Mouse (Mus musculus) gastrocnemius, postnatal 14 days (tissue): ENCODE data around the gene Pard3. TPM values are rescaled to one million over a fixed set of nuclear protein-coding genes. Genes with fewer than 3 reads are reported as not detected.

Experiments
- DNase-seq: peaks from one replicate; pipeline ENCODE4 v3.0.0; 2021; ENCODE audit warnings: mixed read lengths
- intact Hi-C: fragments of 180-260 bp; cut with DNase I; formaldehyde crosslinking; loops from one replicate; pipeline ENCODE4 v1.15.1; 2025; ENCODE audit warnings: low total_unique reads
- total RNA-seq, 2 experiments: library from RNA; stranded (reverse); gene quantifications; 2 replicates each; pipeline ENCODE4 v1.2.3; 2021

Gene Pard3
- total RNA-seq, 2 experiments from 2014 or later = 23.9 to 25.7 TPM

DNA sequence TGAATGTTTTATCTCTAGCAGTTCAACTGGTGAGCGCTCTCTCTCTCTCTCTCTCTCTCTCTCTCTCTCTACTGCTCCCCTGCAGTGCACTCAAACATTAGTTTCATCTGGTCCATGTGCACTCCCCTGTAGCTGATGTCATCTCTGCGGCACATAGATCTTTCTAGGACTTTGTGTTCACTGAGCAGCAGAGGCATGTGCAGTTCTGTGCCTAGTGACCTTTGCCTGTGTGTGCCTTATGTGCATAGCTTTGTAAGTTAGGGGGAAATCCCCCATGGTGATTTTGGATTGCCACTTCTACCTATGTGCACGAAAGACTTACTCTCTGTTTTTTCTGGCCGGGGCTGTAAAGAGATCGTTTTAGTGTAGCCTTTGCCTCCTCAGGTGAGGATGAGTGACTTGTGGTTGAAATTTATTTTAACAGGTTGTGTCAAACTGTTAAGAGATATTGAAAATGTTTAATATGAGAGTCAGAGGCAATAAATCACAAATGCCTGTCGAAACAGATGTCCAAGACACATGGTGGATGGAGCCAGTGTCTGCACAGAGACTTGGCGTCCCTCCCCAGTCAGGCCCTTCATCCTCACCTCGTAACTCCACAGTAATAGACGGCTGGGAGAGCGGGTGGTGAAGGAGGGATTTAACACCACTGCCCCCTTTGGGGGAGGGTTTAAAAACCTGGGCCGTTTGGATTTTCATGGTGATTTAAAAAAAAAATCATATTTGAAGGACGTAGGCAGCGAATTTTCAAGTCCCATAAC, 133.0 kb downstream of the Pard3 start:
- no peak for DNase-seq
- intact Hi-C loops = loop anchor here (10.0 kb wide), 2 partner anchors 398 to 1298 kb away; no protein-coding TSS in a partner anchor

- intact Hi-C loops = no loop called here
- no peak for DNase-seq
These were observed 143.8 kb downstream of the Pard3 start for GRCm38 (mm10) chr8:127207455-127207854.

DNA sequence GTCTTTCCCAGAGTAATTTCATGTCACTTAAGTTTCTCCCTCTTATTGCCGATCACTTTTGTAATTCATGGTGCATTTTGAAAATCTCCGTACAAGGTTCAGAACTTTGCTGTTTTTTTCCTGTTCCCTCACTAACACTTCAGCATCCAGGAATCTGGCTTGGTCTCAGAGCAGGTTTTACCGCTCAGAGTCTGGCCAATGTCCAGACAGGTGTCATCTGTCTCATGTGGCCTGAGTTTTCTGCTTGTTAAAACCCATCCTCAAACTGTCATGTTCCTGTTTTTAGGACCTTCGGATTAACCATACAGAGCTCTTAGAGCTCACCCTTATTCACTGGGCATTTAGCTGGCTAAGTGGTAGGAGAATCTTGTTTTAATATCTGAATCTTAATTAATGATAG, 146.9 kb downstream of the Pard3 start:
- intact Hi-C loops = no loop called here
- DNase-seq = no peak

GRCm38 (mm10) chr8:127214338-127214737, 150.6 kb downstream of the Pard3 start:
- DNase-seq = no peak
- intact Hi-C loops = no loop called here

DNA sequence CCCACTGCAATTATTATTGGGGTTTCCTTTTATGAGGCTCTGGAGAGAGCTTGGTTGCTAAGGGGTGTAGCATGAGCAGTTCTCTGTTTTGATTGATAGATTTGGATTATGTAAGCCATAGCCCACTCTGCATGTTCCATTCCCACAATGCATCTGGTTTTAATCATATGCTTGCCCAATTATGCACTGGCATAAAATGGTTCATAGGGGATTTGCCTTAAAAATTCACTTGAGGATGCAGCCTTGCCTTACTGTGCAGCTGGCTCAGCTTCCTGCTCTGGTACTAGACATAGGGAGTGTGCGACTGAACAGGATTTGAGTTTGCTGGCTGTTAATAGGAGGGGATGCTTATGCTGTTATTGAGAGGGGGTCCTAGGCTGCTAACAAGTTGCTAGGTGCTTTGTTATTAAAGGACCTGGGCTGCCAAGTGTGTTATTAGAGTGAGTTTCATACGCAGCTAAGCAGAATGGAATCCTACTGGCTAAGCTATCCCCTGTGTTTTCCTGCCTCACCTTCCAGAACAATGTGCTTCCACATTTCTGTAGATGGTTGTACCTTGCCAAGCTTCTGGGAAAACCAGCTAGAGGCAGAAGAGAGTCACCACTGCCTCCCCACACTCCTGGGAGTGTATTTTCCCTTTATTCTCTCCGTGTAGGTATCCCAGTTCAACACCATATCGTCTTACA, 151.2 kb downstream of the Pard3 start:
- intact Hi-C loops = no loop called here
- no peak for DNase-seq

DNA sequence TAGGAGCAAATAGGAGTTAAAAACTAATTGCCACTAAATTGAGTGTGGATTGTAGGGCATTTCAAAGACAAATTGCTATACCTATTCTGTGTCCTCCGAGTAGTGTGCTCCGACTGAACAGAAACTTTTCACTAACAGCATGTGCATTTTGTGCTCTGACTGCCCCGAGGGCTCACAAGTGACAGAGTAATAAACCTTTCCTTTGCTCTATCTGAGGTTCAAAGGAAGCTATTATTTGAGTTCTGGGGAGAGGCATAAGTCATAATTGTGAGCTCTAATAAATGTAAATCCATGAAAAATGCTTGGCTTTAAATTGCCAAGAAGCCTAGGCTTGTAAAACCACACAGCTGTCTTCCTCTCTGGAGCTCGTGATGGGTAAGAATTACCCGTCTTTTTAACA, 156.5 kb downstream of the Pard3 start:
- intact Hi-C loops = no loop called here
- DNase-seq = no peak

DNA sequence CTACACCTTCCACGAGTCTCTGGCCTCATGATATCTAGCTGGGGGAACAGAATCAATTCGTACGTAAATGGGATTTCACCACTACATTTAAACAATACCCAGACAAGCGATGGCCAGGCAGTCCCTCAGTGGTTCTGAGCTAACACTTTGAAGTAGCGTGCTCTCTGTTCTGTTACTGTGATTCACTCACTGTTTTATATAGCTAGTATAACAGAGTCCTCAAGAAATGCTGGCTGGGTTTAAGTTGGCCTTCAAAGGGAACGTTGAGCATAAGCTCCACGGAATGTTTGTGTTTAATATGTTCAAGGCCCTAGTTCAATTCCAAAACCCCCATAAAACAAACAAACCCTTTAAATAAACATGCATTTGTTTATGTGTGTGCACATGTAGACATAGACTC, 156.9 kb downstream of the Pard3 start:
- DNase-seq = no peak
- intact Hi-C loops = no loop called here

DNA sequence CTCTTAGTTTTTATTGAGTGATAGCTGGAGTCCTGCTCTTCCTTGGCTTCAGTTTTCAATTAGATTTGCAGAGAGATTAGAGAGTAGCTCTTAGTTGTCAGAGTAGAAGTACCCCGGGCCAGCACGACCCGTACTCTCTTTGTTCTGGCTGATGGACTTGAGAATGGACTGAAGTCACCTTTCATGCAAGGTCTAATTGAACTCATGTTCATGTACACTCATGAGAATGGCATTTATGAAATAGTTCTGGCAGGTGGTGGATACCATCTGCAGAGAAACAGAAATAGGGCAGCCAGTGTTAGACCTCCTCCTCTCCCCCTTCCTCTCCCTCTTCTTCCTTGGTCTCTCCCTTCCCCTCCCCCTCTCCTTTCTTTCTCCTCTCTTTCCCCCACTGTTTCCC, 158.7 kb downstream of the Pard3 start:
- no peak for DNase-seq
- intact Hi-C loops = no loop called here

GRCm38 (mm10) chr8:127226996-127227395, 163.3 kb downstream of the Pard3 start:
- no peak for DNase-seq
- intact Hi-C loops = no loop called here

DNA sequence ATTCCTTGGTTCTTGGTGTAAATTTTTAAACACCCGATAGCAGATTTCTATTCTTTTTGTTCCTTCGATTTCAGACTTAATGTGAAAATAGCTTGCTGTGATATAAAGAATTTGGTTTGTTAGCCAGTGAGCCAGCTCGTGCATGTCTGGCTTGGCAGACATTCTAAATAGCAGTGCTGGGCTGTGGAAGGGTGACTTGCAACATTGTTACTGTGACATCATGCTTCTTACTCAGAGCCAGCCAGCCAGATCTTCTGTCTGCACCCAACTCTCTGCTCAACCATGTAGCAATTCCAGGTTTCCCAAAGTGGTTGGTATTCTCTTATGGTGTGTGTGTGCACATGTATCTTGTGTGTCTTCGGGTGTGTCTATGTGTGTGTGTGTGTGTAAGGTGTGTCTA, 163.7 kb downstream of the Pard3 start:
- intact Hi-C loops = no loop called here
- no peak for DNase-seq

GRCm38 (mm10) chr8:127229325-127230232, 165.9 kb downstream of the Pard3 start:
- intact Hi-C loops = no loop called here
- no peak for DNase-seq

DNA sequence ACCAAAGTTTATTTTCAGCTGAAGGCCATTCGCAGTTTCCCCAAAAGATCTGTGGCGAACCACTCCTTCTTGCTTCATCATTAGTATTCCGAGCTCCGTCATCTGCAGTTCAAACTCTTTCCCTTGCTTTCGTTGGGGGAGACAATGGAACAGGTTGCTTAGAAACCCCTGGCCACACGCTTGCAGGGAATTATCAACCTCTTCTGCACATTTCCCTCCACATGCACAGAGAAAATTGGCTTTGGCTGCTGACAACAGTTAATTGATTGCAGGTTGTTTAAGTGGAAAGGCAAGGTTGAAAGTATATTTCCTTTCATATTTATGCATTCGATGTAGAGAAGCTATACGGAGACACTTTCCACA, 166.5 kb downstream of the Pard3 start:
- no peak for DNase-seq
- intact Hi-C loops = no loop called here

GRCm38 (mm10) chr8:127243351-127243750, 179.7 kb downstream of the Pard3 start:
- intact Hi-C loops = no loop called here
- no peak for DNase-seq

DNA sequence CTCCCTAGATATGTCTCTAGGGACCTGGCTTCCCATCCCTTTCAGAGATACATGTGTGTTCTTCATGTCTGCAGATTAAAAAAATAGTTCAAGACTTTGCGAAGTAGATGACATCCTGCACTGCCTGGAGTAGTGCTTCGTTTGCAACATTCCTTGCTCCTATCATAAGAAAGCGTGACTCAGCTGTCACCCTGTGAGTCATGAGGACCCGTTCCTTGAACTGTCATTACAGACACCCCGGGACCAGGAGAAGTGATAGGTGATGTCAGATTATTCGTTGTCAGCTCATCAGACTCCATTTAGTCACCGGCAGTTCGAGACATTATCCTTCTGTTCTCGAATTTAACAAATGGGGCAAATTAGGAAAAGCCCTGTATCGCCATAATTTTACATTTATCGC, 180.1 kb downstream of the Pard3 start:
- DNase-seq = no peak
- intact Hi-C loops = no loop called here

DNA sequence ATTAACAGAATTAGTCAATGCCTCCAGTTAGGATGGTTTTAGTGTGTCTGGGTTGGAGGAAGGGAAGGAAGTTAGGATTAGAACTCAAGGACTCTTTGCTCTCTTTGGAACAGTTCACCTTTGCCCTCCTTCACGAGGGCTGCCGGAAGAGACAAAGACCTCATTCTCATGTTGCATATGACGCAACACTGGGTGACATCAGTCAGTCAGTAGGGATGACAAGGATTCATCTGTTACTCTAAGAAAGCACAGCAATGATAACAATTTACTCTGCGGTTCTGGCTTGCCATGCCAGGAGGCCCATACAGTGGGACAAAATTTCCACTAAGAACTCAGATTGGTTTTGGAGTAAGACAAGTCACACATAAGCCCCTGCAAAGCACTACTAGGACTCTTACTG, 187.1 kb downstream of the Pard3 start:
- DNase-seq = no peak
- intact Hi-C loops = no loop called here

GRCm38 (mm10) chr8:127251476-127251875, 187.8 kb downstream of the Pard3 start:
- intact Hi-C loops = no loop called here
- DNase-seq = no peak

DNA sequence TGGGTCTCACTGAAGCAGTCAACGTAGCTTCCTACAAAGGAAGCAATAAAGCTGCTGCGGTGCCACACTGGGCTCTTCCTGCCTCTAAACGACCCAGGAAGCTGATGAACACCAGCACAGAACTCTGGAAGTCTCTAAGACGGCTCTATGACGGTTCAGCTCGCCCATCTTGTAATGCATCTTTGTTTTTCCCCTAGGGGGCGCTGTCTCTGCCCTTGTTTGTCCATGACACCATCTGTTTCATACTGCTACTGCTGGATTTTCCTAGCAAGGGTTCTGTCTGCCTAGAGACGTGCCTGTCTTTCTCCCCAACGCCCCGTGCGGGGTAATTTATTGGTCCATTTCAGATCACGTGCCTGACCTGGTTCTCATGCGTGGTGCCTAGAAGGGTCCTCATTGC, 188.3 kb downstream of the Pard3 start:
- DNase-seq = no peak
- intact Hi-C loops = no loop called here

DNA sequence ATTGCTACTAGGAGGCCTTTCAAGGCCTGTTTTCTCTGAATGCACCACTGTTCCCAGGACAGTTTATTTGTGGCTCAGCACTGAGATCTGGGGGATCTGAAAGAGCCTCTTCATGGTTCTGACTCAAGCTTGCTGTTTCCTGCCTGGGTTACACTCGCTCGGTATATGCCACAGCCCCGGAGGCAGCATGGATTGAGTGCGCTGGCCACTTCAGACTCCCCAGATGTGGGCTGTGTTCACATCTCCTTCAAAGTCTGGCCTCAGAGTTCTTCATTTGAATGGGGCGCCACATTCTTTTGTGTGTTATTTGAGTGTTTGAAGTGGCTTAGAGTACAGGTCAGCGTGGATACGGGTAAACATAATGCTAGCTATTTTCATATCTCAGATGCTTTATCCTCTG, 190.9 kb downstream of the Pard3 start:
- DNase-seq = no peak
- intact Hi-C loops = no loop called here

DNA sequence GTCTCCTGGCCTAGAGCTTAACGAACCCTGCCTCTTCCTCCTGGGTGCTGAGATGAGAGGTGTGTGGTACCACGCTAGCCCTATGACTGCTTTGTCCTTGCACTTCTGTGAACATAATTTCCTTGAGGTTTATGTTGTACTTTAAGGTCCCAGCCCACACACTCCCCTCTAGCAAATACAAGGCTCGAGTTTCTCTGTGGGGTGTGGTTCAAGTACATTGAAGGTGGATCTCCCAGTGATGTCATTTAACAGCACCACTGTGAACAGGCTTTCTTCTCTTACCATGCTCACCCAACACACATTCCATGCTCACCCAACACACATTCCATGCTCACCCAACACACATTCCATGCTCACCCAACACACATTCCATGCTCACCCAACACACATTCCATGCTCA, 193.4 kb downstream of the Pard3 start:
- no peak for DNase-seq
- intact Hi-C loops = no loop called here

DNA sequence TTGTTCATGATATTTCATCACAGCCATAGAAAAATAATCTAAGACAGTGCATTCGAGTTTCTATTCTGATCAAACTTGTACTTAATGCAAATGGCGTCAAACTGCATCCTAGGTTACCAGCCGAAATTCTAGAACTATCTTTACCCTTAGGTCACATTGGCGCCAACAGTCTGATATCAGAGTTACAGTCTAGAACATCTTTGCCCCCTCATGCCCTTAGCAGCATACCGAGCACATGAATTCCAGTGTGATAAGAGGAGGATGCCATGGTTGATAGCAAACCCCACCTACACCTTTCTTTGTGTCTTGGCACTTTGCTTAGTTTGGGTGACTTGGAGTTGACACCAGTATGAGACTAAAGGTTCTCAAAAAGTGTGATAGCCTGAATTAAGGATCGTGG, 197.4 kb downstream of the Pard3 start:
- intact Hi-C loops = no loop called here
- no peak for DNase-seq
